Mouse (Mus musculus): ENCODE measurements around the gene Rabggtb. TPM values are rescaled to one million over a fixed set of nuclear protein-coding genes. Genes with fewer than 3 reads are reported as not detected.

Rabggtb gene
- polyA plus RNA-seq, 1 experiment from 2014 or later, result 62.2 TPM

DNA sequence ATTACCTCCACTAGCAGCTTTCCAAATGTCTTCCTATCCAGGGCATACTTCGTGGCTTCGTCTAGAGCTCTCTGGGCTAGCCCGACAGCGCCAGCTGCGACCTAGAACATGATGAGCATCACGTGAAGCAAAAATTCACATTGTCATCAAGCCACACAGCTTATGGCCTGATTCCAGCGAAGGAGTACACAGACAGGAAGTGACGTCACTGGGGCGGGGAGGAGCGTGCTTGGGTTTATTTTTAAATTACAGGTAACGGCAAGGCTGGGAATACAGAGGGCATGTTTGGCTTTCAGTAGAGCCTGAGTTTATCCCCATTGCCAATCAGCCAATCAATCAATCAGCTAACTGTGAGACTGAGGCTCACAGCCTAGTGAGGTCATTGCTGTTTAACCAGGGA, 16.7 kb upstream of the Rabggtb start:
- Histone ChIP-seq H3K9ac (ENCODE audit: low read depth, low read length) (no peak overlapping the region), H3K27me3 (replicated peaks; ENCODE audit: control insufficient read depth, insufficient read depth, low read length) (no peaks in the 10 kb centered on the region), H3K4me3 (ENCODE audit: low read length) (no peak overlapping the region), H3K27ac (ENCODE audit: low read depth, low read length) (no peak overlapping the region), H3K4me2 (ENCODE audit: low read length) (no peak overlapping the region), H3K4me1 (ENCODE audit: control insufficient read depth, insufficient read depth, low read depth, low read length) (no peaks in the 10 kb centered on the region), H3K36me3 (ENCODE audit: control insufficient read depth, insufficient read depth, low read length) (peaks cover 20% of the 10 kb centered on the region), H3K9me3 (ENCODE audit: control insufficient read depth, low read length) (no peaks in the 10 kb centered on the region)
- 91% methylated on average over 11 of the region's 11 CpGs for WGBS
- no peak for ATAC-seq

GRCm38 (mm10) chr3:153926333-153926732, 13.5 kb upstream of the Rabggtb start:
- ATAC-seq, result no peak
- H3K36me3 ChIP-seq (ENCODE audit: control insufficient read depth, insufficient read depth, low read length), result peaks cover 11% of the 10 kb centered on the region
- H3K27me3 ChIP-seq (replicated peaks; ENCODE audit: control insufficient read depth, insufficient read depth, low read length), result no peaks in the 10 kb centered on the region
- H3K4me1 ChIP-seq (ENCODE audit: control insufficient read depth, insufficient read depth, low read depth, low read length), result no peaks in the 10 kb centered on the region
- no peak overlapping the region for H3K27ac ChIP-seq (ENCODE audit: low read depth, low read length)
- H3K9ac ChIP-seq (ENCODE audit: low read depth, low read length), result no peak overlapping the region
- H3K4me2 ChIP-seq (ENCODE audit: low read length), result no peak overlapping the region
- H3K4me3 ChIP-seq (ENCODE audit: low read length), result no peak overlapping the region
- H3K9me3 ChIP-seq (ENCODE audit: control insufficient read depth, low read length), result no peaks in the 10 kb centered on the region
- WGBS, result 93% methylated on average over 7 of the region's 7 CpGs

DNA sequence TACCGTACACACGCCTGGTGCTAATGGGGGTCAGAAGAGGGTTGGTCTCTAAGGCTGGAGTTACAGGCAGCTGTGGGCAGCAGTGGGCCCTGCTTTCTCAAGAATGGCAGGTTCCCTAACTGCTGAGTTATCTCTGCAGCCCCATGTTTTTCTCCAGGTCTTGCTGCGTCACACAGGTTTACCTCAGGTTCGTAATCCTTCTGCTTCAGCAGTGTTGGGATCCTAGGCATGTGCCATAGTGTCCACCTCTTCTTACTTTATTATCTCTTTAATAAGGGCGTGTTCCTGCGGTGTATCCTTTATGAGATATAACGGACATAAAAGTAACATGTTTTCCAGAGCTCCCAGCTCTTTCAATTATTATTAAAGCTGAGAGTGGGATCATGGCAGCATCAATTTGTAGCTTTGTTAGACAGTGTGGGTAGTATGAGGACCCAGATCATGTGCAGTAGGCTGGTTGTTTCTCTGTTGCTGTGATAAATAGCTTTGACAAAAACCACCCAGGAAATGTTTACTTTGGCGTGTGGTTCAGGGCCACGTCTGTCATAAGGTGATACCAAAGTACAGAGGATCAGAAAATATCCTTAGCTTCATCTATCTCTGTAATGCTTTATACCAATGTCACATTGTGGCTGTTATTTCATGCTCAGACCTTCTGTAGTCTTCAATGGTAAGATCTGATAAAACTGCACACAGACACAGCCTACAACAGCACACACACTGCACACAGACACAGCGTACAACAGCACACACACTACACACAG, 8.5 kb upstream of the Rabggtb start:
- Histone ChIP-seq H3K9ac (ENCODE audit: low read depth, low read length) (no peak overlapping the region), H3K27ac (ENCODE audit: low read depth, low read length) (no peak overlapping the region), H3K27me3 (replicated peaks; ENCODE audit: control insufficient read depth, insufficient read depth, low read length) (no peaks in the 10 kb centered on the region), H3K9me3 (ENCODE audit: control insufficient read depth, low read length) (no peaks in the 10 kb centered on the region), H3K4me2 (ENCODE audit: low read length) (no peak overlapping the region), H3K4me1 (ENCODE audit: control insufficient read depth, insufficient read depth, low read depth, low read length) (no peaks in the 10 kb centered on the region), H3K36me3 (ENCODE audit: control insufficient read depth, insufficient read depth, low read length) (0 out of 2 replicates have a peak, but pooled peaks cover 4% of the 10 kb centered on the region), H3K4me3 (ENCODE audit: low read length) (no peak overlapping the region)
- no peak for ATAC-seq
- WGBS, result 98% methylated on average over 10 of the region's 10 CpGs

DNA sequence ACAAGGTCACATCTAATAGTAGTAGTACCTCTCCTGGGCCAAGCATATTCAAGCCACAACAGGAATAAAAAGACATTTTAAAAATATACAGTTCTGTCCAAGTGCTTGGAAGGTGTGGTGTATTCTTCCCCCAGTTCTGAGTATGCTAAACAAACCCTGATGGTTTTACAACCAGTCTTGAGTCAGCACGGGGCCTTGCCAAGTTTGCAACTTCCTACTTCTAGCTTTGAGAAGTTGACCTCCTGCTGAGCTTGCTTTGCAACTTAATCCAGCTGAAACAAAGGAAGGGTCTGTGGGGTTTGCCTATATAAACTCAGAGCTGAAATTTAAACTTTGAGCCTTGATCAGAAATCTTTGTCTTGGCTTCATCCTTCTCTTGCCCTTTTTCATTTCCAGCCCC, 4.4 kb upstream of the Rabggtb start:
- no peak overlapping the region for H3K27ac ChIP-seq (ENCODE audit: low read depth, low read length)

DNA sequence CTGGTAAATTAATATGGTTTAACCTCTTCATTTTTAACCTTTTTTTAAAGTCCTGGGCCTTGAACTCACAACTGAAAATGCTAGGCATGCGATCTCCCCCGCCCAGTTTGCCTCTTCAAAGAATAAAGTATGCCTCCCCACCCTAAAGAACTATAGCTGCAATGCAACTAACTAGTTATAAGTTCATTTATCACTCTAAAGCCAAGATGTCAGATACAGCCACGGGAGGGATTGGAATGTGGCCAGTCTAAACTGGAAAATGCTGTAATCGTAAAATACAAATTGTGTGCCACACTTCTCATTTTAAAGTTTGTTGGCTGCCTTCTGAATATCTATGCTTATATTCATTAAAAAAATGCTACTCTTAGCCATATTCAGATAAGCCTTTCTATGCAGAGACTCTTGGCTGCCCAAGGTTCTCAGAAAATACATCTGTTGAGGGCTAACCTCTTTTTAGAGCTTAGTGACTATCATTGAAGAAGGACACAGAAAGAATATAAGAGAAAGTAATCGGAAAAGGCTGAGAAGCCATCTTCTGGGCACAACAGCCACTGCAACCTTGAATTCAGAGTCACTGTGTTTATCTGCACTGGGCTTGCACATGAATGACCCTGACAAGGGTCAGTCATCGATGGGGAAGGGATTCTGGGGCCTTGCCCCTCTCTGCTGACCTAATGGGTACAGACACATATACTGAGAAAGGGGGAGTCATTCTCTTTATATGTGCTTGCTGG, 868 bp upstream of the Rabggtb start:
- no peak for ATAC-seq
- peak overlapping the region; percentile 92 for H3K27ac ChIP-seq (ENCODE audit: low read depth, low read length)
- H3K4me2 ChIP-seq (ENCODE audit: low read length), result peak overlapping the region; percentile 91
- H3K9me3 ChIP-seq (ENCODE audit: control insufficient read depth, low read length), result no peaks in the 10 kb centered on the region
- H3K9ac ChIP-seq (ENCODE audit: low read depth, low read length), result peak overlapping the region; percentile 71
- peaks cover 25% of the 10 kb centered on the region for H3K4me1 ChIP-seq (ENCODE audit: control insufficient read depth, insufficient read depth, low read depth, low read length)
- no peaks in the 10 kb centered on the region for H3K27me3 ChIP-seq (replicated peaks; ENCODE audit: control insufficient read depth, insufficient read depth, low read length)
- peak overlapping the region; percentile 55 for H3K4me3 ChIP-seq (ENCODE audit: low read length)
- H3K36me3 ChIP-seq (ENCODE audit: control insufficient read depth, insufficient read depth, low read length), result peaks cover 14% of the 10 kb centered on the region
- 43% methylated on average over 6 of the region's 6 CpGs for WGBS

More for the DNA sequence above, 4.4 kb upstream of the Rabggtb start:
- Histone ChIP-seq H3K4me1 (ENCODE audit: control insufficient read depth, insufficient read depth, low read depth, low read length) (peaks cover 4% of the 10 kb centered on the region), H3K36me3 (ENCODE audit: control insufficient read depth, insufficient read depth, low read length) (no peaks in the 10 kb centered on the region), H3K4me3 (ENCODE audit: low read length) (no peak overlapping the region), H3K4me2 (ENCODE audit: low read length) (no peak overlapping the region), H3K27me3 (replicated peaks; ENCODE audit: control insufficient read depth, insufficient read depth, low read length) (no peaks in the 10 kb centered on the region), H3K9ac (ENCODE audit: low read depth, low read length) (no peak overlapping the region), H3K9me3 (ENCODE audit: control insufficient read depth, low read length) (no peaks in the 10 kb centered on the region)
- 0% methylated on average over 1 of the region's 1 CpGs for WGBS
- ATAC-seq, result no peak

DNA sequence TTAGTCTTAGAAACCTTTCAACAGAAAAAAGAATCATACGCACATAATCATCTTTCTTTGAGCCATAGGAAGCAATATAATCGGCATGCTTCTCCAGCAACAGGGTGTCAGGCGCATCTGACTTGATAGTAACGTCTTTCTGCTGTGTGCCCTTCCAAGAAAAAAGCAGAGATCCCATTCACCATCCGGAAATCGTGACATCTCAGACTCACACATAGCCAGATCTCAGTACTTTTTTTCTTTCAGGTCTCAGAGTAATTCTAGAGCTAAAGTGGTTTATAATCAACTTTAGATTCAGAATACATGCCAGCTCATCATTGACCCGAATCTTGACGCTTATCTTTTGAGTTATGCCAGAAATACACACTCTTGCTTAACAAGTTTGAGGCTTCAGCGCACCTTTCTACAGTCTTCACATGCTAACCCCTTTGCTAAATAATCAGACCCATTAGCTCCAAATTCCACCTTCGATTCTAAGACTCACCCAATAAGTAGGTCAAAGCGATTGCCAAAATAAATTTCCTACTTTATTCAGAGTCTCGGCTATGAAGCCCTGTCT, 848 bp downstream of the Rabggtb start:
- H3K9ac ChIP-seq (ENCODE audit: low read depth, low read length), result peak overlapping the region; percentile 74
- H3K9me3 ChIP-seq (ENCODE audit: control insufficient read depth, low read length), result no peaks in the 10 kb centered on the region
- H3K27ac ChIP-seq (ENCODE audit: low read depth, low read length), result peak overlapping the region; percentile 92; the same call in 1 of the 2 replicates
- H3K27me3 ChIP-seq (replicated peaks; ENCODE audit: control insufficient read depth, insufficient read depth, low read length), result no peaks in the 10 kb centered on the region
- peak overlapping the region; percentile 91 for H3K4me2 ChIP-seq (ENCODE audit: low read length)
- ATAC-seq, result no peak
- H3K4me1 ChIP-seq (ENCODE audit: control insufficient read depth, insufficient read depth, low read depth, low read length), result peaks cover 29% of the 10 kb centered on the region
- WGBS, result 4% methylated on average over 12 of the region's 12 CpGs
- H3K36me3 ChIP-seq (ENCODE audit: control insufficient read depth, insufficient read depth, low read length), result peaks cover 21% of the 10 kb centered on the region
- H3K4me3 ChIP-seq (ENCODE audit: low read length), result peak overlapping the region; percentile 55

- Histone ChIP-seq H3K4me3 (ENCODE audit: low read length) (peak overlapping the region; percentile 55), H3K27me3 (replicated peaks; ENCODE audit: control insufficient read depth, insufficient read depth, low read length) (no peaks in the 10 kb centered on the region), H3K27ac (ENCODE audit: low read depth, low read length) (0 out of 2 replicates have a peak overlapping the region, but pooled peaks have one; percentile 25), H3K4me2 (ENCODE audit: low read length) (peak overlapping the region; percentile 91), H3K36me3 (ENCODE audit: control insufficient read depth, insufficient read depth, low read length) (peaks cover 27% of the 10 kb centered on the region), H3K4me1 (ENCODE audit: control insufficient read depth, insufficient read depth, low read depth, low read length) (peaks cover 29% of the 10 kb centered on the region), H3K9ac (ENCODE audit: low read depth, low read length) (peak overlapping the region; percentile 74; the same call in 1 of the 2 replicates), H3K9me3 (ENCODE audit: control insufficient read depth, low read length) (no peaks in the 10 kb centered on the region)
- ATAC-seq, result no peak
- 49% methylated on average over 8 of the region's 8 CpGs for WGBS
Measured at GRCm38 (mm10) chr3:153911197-153911881, 1.5 kb downstream of the Rabggtb start.

DNA sequence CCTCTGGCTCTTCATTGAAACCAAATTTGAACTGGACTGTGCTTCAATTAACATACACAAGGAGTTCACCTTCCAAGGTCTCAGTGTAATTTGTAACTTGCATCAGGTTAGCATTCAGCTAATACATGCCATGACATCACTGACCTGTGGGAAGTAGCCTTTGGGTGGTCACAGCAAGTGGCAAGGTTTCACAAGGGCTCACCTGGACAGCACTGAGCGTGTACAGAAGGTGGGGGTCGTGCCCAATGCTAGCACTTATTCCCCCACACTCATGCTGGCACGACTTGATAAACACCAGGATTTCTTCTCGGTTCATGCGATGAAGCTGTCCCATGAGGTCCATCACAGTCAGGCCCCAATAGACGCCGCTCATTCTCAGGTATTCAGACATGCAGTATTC, 2.3 kb downstream of the Rabggtb start:
- no peak overlapping the region for H3K4me3 ChIP-seq (ENCODE audit: low read length)
- ATAC-seq, result no peak
- peaks cover 36% of the 10 kb centered on the region for H3K36me3 ChIP-seq (ENCODE audit: control insufficient read depth, insufficient read depth, low read length)
- no peak overlapping the region for H3K9ac ChIP-seq (ENCODE audit: low read depth, low read length)
- WGBS, result 69% methylated on average over 7 of the region's 7 CpGs
- H3K4me2 ChIP-seq (ENCODE audit: low read length), result peak overlapping the region; percentile 91; the same call in 1 of the 2 replicates
- H3K27ac ChIP-seq (ENCODE audit: low read depth, low read length), result no peak overlapping the region
- H3K4me1 ChIP-seq (ENCODE audit: control insufficient read depth, insufficient read depth, low read depth, low read length), result peaks cover 29% of the 10 kb centered on the region
- no peaks in the 10 kb centered on the region for H3K9me3 ChIP-seq (ENCODE audit: control insufficient read depth, low read length)
- no peaks in the 10 kb centered on the region for H3K27me3 ChIP-seq (replicated peaks; ENCODE audit: control insufficient read depth, insufficient read depth, low read length)

All from hindbrain, embryonic 16.5 days (tissue).